Mouse (Mus musculus) left cerebral cortex, postnatal 25 days (tissue): ENCODE measurements at regions not wholly inside any gene's neighbourhood (a gene's known extent, or its start where the extent isn't known, plus 50 kb on each side); places are given as distances from the start of the nearest gene placed in this dataset.
A peak's percentile ranks its signal among the peaks of the same experiment; 100 is the strongest.

Source experiments
- DNase-seq, 2 experiments: peaks; one replicate each; pipeline ENCODE4 v3.0.0; 2022; ENCODE audit warnings: low spot score in 2 of 2, mixed read lengths in 1 of 2
- intact Hi-C: fragments of 180-260 bp; cut with DNase I; formaldehyde crosslinking; loops from one replicate; pipeline ENCODE4 v1.15.1; 2025

DNA sequence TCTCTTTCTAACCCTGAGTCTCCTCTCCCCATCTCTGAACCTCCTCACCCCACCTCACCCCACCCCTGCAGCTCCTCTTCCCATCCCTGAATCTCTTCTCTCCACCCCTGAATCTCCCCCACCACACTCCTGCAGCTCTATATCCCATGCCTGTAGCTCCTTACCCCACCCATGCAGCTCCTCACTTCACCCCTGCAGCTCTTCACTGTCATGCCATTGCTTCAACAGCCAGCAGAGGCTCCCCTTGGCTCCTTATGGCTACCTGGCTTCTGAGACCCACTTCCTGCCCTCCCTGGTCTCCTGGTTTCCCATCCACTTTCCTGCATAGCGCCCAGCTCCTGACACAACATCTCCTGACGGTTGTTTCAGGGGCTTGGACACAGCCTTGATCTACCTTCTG lies 71.0 kb upstream of the Twist2 start:
- no peak for DNase-seq
- intact Hi-C loops, result no loop called here

GRCm38 (mm10) chr1:91731703-91732102 lies 69.6 kb upstream of the Twist2 start:
- intact Hi-C loops, result no loop called here
- DNase-seq, result peak in 1 of 2 experiments; percentile 13

- intact Hi-C loops, result no loop called here
- DNase-seq, result peak; percentile 13 to 19
Measured at GRCm38 (mm10) chr1:91732461-91732861, 68.8 kb upstream of the Twist2 start.

GRCm38 (mm10) chr1:91734731-91735130 lies 66.5 kb upstream of the Twist2 start:
- no peak for DNase-seq
- intact Hi-C loops, result no loop called here

GRCm38 (mm10) chr1:91735436-91735835 lies 65.8 kb upstream of the Twist2 start:
- DNase-seq, result no peak
- intact Hi-C loops, result no loop called here

DNA sequence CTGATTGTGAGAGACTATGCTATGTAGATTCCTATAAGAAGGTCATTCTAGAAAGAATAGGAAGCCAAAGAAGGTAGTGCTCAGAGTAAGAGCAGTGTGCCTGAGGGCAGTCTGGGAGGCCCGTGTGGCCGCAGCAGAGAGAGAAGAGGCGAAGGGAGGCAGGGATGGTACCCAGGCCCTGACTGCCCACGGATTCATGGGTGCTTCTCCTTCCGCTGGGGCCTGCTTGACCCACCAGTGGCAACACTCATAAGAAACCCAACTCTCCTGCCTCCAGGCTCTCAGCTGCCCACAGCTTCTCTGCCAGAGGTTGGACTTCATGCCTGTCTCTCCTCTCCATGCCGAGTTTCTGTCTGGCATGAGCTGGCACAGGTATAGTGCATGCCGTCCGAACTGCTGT lies 60.6 kb upstream of the Twist2 start:
- DNase-seq, result no peak
- intact Hi-C loops, result no loop called here

DNA sequence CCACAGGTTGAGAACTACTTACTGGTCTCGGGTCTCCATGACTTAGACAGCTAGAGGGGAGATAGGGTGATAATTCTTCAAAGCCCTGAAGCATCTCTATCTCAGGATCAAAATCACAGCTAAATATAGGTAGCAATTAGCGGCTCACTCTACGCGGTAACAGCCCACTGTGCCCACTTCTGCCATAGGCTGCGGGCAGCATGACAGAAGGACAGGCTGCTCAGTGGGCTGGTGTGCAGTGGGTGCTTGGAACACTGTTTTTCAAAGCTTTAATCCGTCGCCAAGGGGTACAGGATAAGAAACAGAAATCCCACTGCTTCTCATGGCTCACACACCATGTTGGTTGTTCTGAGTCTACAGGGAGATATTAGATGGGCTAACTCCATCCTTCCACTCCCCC lies 59.2 kb upstream of the Twist2 start:
- intact Hi-C loops, result no loop called here
- DNase-seq, result peak in 1 of 2 experiments; percentile 51

GRCm38 (mm10) chr1:91742914-91743313 lies 58.3 kb upstream of the Twist2 start:
- intact Hi-C loops, result no loop called here
- no peak for DNase-seq

DNA sequence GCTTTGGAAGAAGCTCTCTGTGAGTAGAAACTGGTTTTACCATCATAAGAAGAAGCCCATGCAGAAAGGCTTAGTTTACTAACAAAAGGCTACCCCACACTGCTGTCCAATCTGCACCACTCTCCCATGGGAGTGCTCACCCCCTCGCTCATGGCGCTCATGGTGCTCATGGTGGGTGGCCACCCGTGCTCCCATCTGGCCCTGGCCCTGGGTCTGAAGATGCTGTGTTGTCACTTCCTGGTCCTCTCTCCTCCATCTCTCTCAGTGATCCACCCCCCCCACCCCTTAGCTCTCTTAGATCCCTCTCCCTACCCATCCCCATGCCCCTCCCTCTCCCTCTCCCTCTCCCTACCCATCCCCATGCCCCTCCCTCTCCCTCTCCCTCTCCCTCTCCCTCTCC lies 57.2 kb upstream of the Twist2 start:
- DNase-seq, result no peak
- intact Hi-C loops, result no loop called here

- DNase-seq, result no peak
- intact Hi-C loops, result no loop called here
Measured at GRCm38 (mm10) chr1:91744701-91745100, 56.6 kb upstream of the Twist2 start.

DNA sequence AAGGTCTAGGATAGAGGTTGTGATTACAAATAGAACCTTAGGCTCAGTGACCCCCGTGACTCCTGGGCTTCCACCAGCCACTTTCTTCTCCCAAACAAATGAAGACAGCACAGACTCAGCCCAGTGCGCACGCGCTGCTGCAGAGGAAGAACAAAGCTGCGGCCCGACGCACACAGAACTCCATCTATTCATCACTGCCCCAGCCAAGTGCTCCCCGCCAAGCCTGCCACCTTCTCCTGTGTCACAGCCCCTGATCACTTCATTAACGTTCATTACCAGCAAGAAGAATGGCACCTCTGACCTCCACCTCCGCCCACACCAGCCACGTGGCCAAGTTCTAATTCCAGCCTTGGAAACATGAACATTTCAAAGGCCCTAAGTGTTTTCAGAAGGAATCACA lies 53.7 kb upstream of the Twist2 start:
- DNase-seq, result no peak
- intact Hi-C loops, result no loop called here
